Mouse (Mus musculus) layer of hippocampus, postnatal 36 days (tissue): ENCODE results near the gene Dok4. TPM values are rescaled to one million over a fixed set of nuclear protein-coding genes. Genes with fewer than 3 reads are reported as not detected.
A peak's percentile ranks its signal among the peaks of the same experiment; 100 is the strongest.

Source experiments
- DNase-seq, 2 experiments: peaks; one replicate each; pipeline ENCODE4 v3.0.0; 2022
- total RNA-seq, 2 experiments: library from RNA; stranded (reverse); gene quantifications; 2 replicates each; pipeline ENCODE4 v1.2.3; 2021

The Dok4 gene
- total RNA-seq: 10 to 100 TPM; 27.4 to 27.6 TPM

GRCm38 (mm10) chr8:94876197-94876730, at the start of gene Dok4:
Gene Dok4 (minus strand): TSS chr8:94876330.
- peak; percentile 54 to 66 for DNase-seq

- no peak for DNase-seq
Observed at GRCm38 (mm10) chr8:94923405-94923804, 47.3 kb upstream of the Dok4 start, which contains the start of gene Adgrg5. Gene Adgrg5 (plus strand): TSS chr8:94923694.

- DNase-seq: no peak
Observed at GRCm38 (mm10) chr8:94922602-94923001, 46.5 kb upstream of the Dok4 start.

- no peak for DNase-seq
Observed at GRCm38 (mm10) chr8:94922176-94922575, 46.0 kb upstream of the Dok4 start.

- no peak for DNase-seq
Observed at GRCm38 (mm10) chr8:94919256-94919655, 43.1 kb upstream of the Dok4 start.

- no peak for DNase-seq
Observed at GRCm38 (mm10) chr8:94917851-94918495, 41.8 kb upstream of the Dok4 start, which contains the start of gene Ccdc102a. Gene Ccdc102a (minus strand): TSS chr8:94918098.

GRCm38 (mm10) chr8:94917352-94917751, 41.2 kb upstream of the Dok4 start:
- peak; percentile 71 to 78 for DNase-seq

- DNase-seq: no peak
Observed at GRCm38 (mm10) chr8:94916960-94917324, 40.8 kb upstream of the Dok4 start.

- no peak for DNase-seq
Observed at GRCm38 (mm10) chr8:94916311-94916959, 40.3 kb upstream of the Dok4 start.

- DNase-seq: no peak
Observed at GRCm38 (mm10) chr8:94914701-94915101, 38.6 kb upstream of the Dok4 start.

GRCm38 (mm10) chr8:94914256-94914655, 38.1 kb upstream of the Dok4 start:
- no peak for DNase-seq

GRCm38 (mm10) chr8:94913061-94913660, 37.0 kb upstream of the Dok4 start:
- peak; percentile 40 to 46 for DNase-seq

- peak; percentile 61 for DNase-seq
Observed at GRCm38 (mm10) chr8:94908847-94909246, 32.7 kb upstream of the Dok4 start.

- DNase-seq: no peak
Observed at GRCm38 (mm10) chr8:94907591-94908300, 31.6 kb upstream of the Dok4 start.

- peak in 1 of 2 experiments; percentile 43 for DNase-seq
Observed at GRCm38 (mm10) chr8:94904450-94905175, 28.5 kb upstream of the Dok4 start.

GRCm38 (mm10) chr8:94903709-94904108, 27.6 kb upstream of the Dok4 start:
- no peak for DNase-seq

- no peak for DNase-seq
Observed at GRCm38 (mm10) chr8:94901031-94901430, 24.9 kb upstream of the Dok4 start.

- no peak for DNase-seq
Observed at GRCm38 (mm10) chr8:94900617-94901016, 24.5 kb upstream of the Dok4 start.

- DNase-seq: no peak
Observed at GRCm38 (mm10) chr8:94899262-94899661, 23.1 kb upstream of the Dok4 start.

GRCm38 (mm10) chr8:94892917-94893316, 16.8 kb upstream of the Dok4 start:
- no peak for DNase-seq

GRCm38 (mm10) chr8:94888383-94889036, 12.4 kb upstream of the Dok4 start:
- DNase-seq: no peak
